Mouse (Mus musculus) cerebellum, adult 2 months (tissue): ENCODE measurements at regions not wholly inside any gene's neighbourhood (a gene's known extent, or its start where the extent isn't known, plus 50 kb on each side); places are given as distances from the start of the nearest gene placed in this dataset.

Source experiments
- CTCF ChIP-seq: fragments of 200-500 bp; IDR thresholded peaks from 2 replicates; pipeline ENCODE4 v1.5.1; 2011; ENCODE audit warnings: low read depth, mild to moderate bottlenecking, control low read depth, low read length, moderate library complexity, borderline replicate concordance; ENCODE audit not compliant: insufficient read depth
- POLR2A ChIP-seq: fragments of 200-500 bp; IDR thresholded peaks from 2 replicates; pipeline ENCODE4 v1.6.1; 2011; ENCODE audit warnings: low read length, control low read depth, borderline replicate concordance; ENCODE audit not compliant: insufficient read depth

GRCm38 (mm10) chr4:54704696-54705095 is 240.2 kb upstream of the Zfp462 start:
- TF ChIP-seq CTCF (no peak), POLR2A (no peak)
